Mouse (Mus musculus): ENCODE measurements around the gene Olfm1. TPM values are rescaled to one million over a fixed set of nuclear protein-coding genes. Genes with fewer than 3 reads are reported as not detected.

The Olfm1 gene
- polyA plus RNA-seq, 1 experiment from 2014 or later: 15.9 TPM

GRCm38 (mm10) chr2:28165570-28165969 lies 27.2 kb upstream of the Olfm1 start:
- H3K27ac ChIP-seq (replicated peaks; ENCODE audit: low read depth, low read length): no peak overlapping the region
- WGBS: 81% methylated on average over 8 of the region's 8 CpGs
- no peak overlapping the region for H3K9ac ChIP-seq (ENCODE audit: low read length)
- H3K4me3 ChIP-seq (ENCODE audit: low read depth, low read length): no peak overlapping the region
- H3K4me1 ChIP-seq (ENCODE audit: control insufficient read depth, insufficient read depth, low read length): no peaks in the 10 kb centered on the region
- no peak overlapping the region for H3K4me2 ChIP-seq (ENCODE audit: low read depth, severe bottlenecking)
- H3K9me3 ChIP-seq (ENCODE audit: control insufficient read depth, low read length): no peaks in the 10 kb centered on the region
- H3K27me3 ChIP-seq (ENCODE audit: control insufficient read depth, insufficient read depth, low read length): no peaks in the 10 kb centered on the region
- DNase-seq (ENCODE audit: low spot score) (no peak), ATAC-seq (ENCODE audit: insufficient number of reproducible peaks, low FRiP score, low TSS enrichment, low read depth) (no peak)
- H3K36me3 ChIP-seq (ENCODE audit: control insufficient read depth, insufficient read depth, low read length): no peaks in the 10 kb centered on the region

GRCm38 (mm10) chr2:28169336-28169735 lies 23.5 kb upstream of the Olfm1 start:
- DNase-seq (ENCODE audit: low spot score) (no peak), ATAC-seq (ENCODE audit: insufficient number of reproducible peaks, low FRiP score, low TSS enrichment, low read depth) (no peak)
- Histone ChIP-seq H3K27ac (replicated peaks; ENCODE audit: low read depth, low read length) (no peak overlapping the region), H3K9me3 (ENCODE audit: control insufficient read depth, low read length) (no peaks in the 10 kb centered on the region), H3K36me3 (ENCODE audit: control insufficient read depth, insufficient read depth, low read length) (no peaks in the 10 kb centered on the region), H3K9ac (ENCODE audit: low read length) (no peak overlapping the region), H3K4me3 (ENCODE audit: low read depth, low read length) (no peak overlapping the region), H3K4me2 (ENCODE audit: low read depth, severe bottlenecking) (no peak overlapping the region), H3K4me1 (ENCODE audit: control insufficient read depth, insufficient read depth, low read length) (no peaks in the 10 kb centered on the region), H3K27me3 (ENCODE audit: control insufficient read depth, insufficient read depth, low read length) (no peaks in the 10 kb centered on the region)
- 75% methylated on average over 12 of the region's 12 CpGs for WGBS

GRCm38 (mm10) chr2:28171962-28172361 lies 20.8 kb upstream of the Olfm1 start:
- Histone ChIP-seq H3K4me3 (ENCODE audit: low read depth, low read length) (no peak overlapping the region), H3K9ac (ENCODE audit: low read length) (no peak overlapping the region), H3K4me2 (ENCODE audit: low read depth, severe bottlenecking) (no peak overlapping the region), H3K9me3 (ENCODE audit: control insufficient read depth, low read length) (no peaks in the 10 kb centered on the region), H3K27me3 (ENCODE audit: control insufficient read depth, insufficient read depth, low read length) (no peaks in the 10 kb centered on the region), H3K4me1 (ENCODE audit: control insufficient read depth, insufficient read depth, low read length) (no peaks in the 10 kb centered on the region), H3K27ac (replicated peaks; ENCODE audit: low read depth, low read length) (no peak overlapping the region), H3K36me3 (ENCODE audit: control insufficient read depth, insufficient read depth, low read length) (no peaks in the 10 kb centered on the region)
- 87% methylated on average over 6 of the region's 6 CpGs for WGBS
- no peak for DNase-seq (ENCODE audit: low spot score)
- ATAC-seq (ENCODE audit: insufficient number of reproducible peaks, low FRiP score, low TSS enrichment, low read depth): no peak

- DNase-seq (ENCODE audit: low spot score): no peak
- WGBS: 76% methylated on average over 11 of the region's 11 CpGs
Measured at GRCm38 (mm10) chr2:28173225-28174141, 19.3 kb upstream of the Olfm1 start.

GRCm38 (mm10) chr2:28174441-28174840 lies 18.4 kb upstream of the Olfm1 start:
- Histone ChIP-seq H3K4me3 (ENCODE audit: low read depth, low read length) (no peak overlapping the region), H3K9me3 (ENCODE audit: control insufficient read depth, low read length) (no peaks in the 10 kb centered on the region), H3K4me2 (ENCODE audit: low read depth, severe bottlenecking) (no peak overlapping the region), H3K4me1 (ENCODE audit: control insufficient read depth, insufficient read depth, low read length) (no peaks in the 10 kb centered on the region), H3K27ac (replicated peaks; ENCODE audit: low read depth, low read length) (no peak overlapping the region), H3K36me3 (ENCODE audit: control insufficient read depth, insufficient read depth, low read length) (no peaks in the 10 kb centered on the region), H3K27me3 (ENCODE audit: control insufficient read depth, insufficient read depth, low read length) (no peaks in the 10 kb centered on the region), H3K9ac (ENCODE audit: low read length) (no peak overlapping the region)
- DNase-seq (ENCODE audit: low spot score) (no peak), ATAC-seq (ENCODE audit: insufficient number of reproducible peaks, low FRiP score, low TSS enrichment, low read depth) (no peak)
- WGBS: 78% methylated on average over 3 of the region's 3 CpGs

More at GRCm38 (mm10) chr2:28173225-28174141, 19.3 kb upstream of the Olfm1 start:
- Histone ChIP-seq H3K4me1 (ENCODE audit: control insufficient read depth, insufficient read depth, low read length) (no peaks in the 10 kb centered on the region), H3K9ac (ENCODE audit: low read length) (no peak overlapping the region), H3K4me3 (ENCODE audit: low read depth, low read length) (no peak overlapping the region), H3K4me2 (ENCODE audit: low read depth, severe bottlenecking) (no peak overlapping the region), H3K27me3 (ENCODE audit: control insufficient read depth, insufficient read depth, low read length) (no peaks in the 10 kb centered on the region), H3K9me3 (ENCODE audit: control insufficient read depth, low read length) (no peaks in the 10 kb centered on the region), H3K27ac (replicated peaks; ENCODE audit: low read depth, low read length) (no peak overlapping the region), H3K36me3 (ENCODE audit: control insufficient read depth, insufficient read depth, low read length) (no peaks in the 10 kb centered on the region)
- ATAC-seq (ENCODE audit: insufficient number of reproducible peaks, low FRiP score, low TSS enrichment, low read depth): no peak

GRCm38 (mm10) chr2:28178600-28178999 lies 14.2 kb upstream of the Olfm1 start:
- no peak overlapping the region for H3K27ac ChIP-seq (replicated peaks; ENCODE audit: low read depth, low read length)
- no peak overlapping the region for H3K4me3 ChIP-seq (ENCODE audit: low read depth, low read length)
- ATAC-seq (ENCODE audit: insufficient number of reproducible peaks, low FRiP score, low TSS enrichment, low read depth) (no peak), DNase-seq (ENCODE audit: low spot score) (no peak)
- WGBS: 65% methylated on average over 6 of the region's 6 CpGs
- no peak overlapping the region for H3K9ac ChIP-seq (ENCODE audit: low read length)
- H3K4me1 ChIP-seq (ENCODE audit: control insufficient read depth, insufficient read depth, low read length): no peaks in the 10 kb centered on the region
- no peaks in the 10 kb centered on the region for H3K9me3 ChIP-seq (ENCODE audit: control insufficient read depth, low read length)
- H3K27me3 ChIP-seq (ENCODE audit: control insufficient read depth, insufficient read depth, low read length): no peaks in the 10 kb centered on the region
- no peaks in the 10 kb centered on the region for H3K36me3 ChIP-seq (ENCODE audit: control insufficient read depth, insufficient read depth, low read length)
- no peak overlapping the region for H3K4me2 ChIP-seq (ENCODE audit: low read depth, severe bottlenecking)

GRCm38 (mm10) chr2:28180053-28180452 lies 12.7 kb upstream of the Olfm1 start:
- Histone ChIP-seq H3K27me3 (ENCODE audit: control insufficient read depth, insufficient read depth, low read length) (no peaks in the 10 kb centered on the region), H3K27ac (replicated peaks; ENCODE audit: low read depth, low read length) (0 out of 2 replicates have a peak overlapping the region, but pooled peaks have one; percentile 45), H3K9ac (ENCODE audit: low read length) (no peak overlapping the region), H3K9me3 (ENCODE audit: control insufficient read depth, low read length) (no peaks in the 10 kb centered on the region), H3K4me1 (ENCODE audit: control insufficient read depth, insufficient read depth, low read length) (no peaks in the 10 kb centered on the region), H3K4me3 (ENCODE audit: low read depth, low read length) (no peak overlapping the region), H3K36me3 (ENCODE audit: control insufficient read depth, insufficient read depth, low read length) (no peaks in the 10 kb centered on the region), H3K4me2 (ENCODE audit: low read depth, severe bottlenecking) (no peak overlapping the region)
- DNase-seq (ENCODE audit: low spot score) (no peak), ATAC-seq (ENCODE audit: insufficient number of reproducible peaks, low FRiP score, low TSS enrichment, low read depth) (no peak)
- 71% methylated on average over 3 of the region's 3 CpGs for WGBS

- Histone ChIP-seq H3K27ac (replicated peaks; ENCODE audit: low read depth, low read length) (no peak overlapping the region), H3K9ac (ENCODE audit: low read length) (no peak overlapping the region), H3K9me3 (ENCODE audit: control insufficient read depth, low read length) (no peaks in the 10 kb centered on the region), H3K36me3 (ENCODE audit: control insufficient read depth, insufficient read depth, low read length) (no peaks in the 10 kb centered on the region), H3K4me1 (ENCODE audit: control insufficient read depth, insufficient read depth, low read length) (peaks cover 9% of the 10 kb centered on the region; the same call in 1 of the 2 replicates), H3K4me2 (ENCODE audit: low read depth, severe bottlenecking) (no peak overlapping the region), H3K4me3 (ENCODE audit: low read depth, low read length) (no peak overlapping the region), H3K27me3 (ENCODE audit: control insufficient read depth, insufficient read depth, low read length) (peaks cover 8% of the 10 kb centered on the region)
- WGBS: 49% methylated on average over 8 of the region's 8 CpGs
- no peak for ATAC-seq (ENCODE audit: insufficient number of reproducible peaks, low FRiP score, low TSS enrichment, low read depth)
- no peak for DNase-seq (ENCODE audit: low spot score)
Measured at GRCm38 (mm10) chr2:28188398-28188944, 4.3 kb upstream of the Olfm1 start.
